Mouse (Mus musculus): ENCODE results near the gene Nanos3. TPM values are rescaled to one million over a fixed set of nuclear protein-coding genes. Genes with fewer than 3 reads are reported as not detected.

The Nanos3 gene
- polyA plus RNA-seq, 1 experiment from 2014 or later = 4.9 TPM

DNA sequence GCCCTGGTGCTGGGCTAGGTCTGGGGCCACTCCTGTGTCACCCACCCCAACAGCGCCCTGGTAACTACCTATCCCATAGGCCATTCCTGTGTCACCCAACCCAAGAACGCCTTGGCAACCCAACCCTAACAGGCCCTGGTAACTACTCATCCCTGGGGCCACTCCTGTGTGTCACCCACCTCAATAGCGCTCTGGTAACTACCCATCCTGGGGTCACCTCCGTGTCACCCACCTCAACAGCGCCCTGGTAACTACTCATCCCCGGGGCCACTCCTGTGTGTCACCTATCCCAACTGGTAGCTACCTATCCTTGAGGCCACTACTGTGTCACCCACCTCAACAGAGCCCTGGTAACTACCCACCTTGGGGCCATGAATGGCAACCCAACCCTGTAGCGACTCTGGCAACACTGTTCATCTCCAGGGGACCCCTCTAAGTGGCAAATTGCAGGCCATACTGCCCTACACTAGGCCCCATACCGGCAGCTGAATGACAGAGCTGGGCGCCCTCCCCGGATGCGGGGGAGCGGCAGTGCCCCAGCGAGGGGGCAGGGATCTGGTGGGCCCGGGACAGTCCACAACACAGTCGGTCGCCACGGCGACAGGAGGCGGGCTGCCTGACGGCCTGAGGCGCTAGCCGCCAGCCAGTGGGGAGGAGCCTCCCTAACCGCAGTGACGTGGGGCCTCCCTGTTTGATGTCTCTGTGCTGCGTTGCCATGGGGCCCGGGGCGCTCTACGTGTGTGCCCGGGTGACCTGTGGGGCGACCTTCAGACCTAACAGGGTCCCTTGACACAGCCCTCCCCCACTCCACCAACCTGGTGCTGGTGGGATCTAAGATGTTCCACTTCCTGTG is 13.1 kb upstream of the Nanos3 start:
- H3K9me3 ChIP-seq (ENCODE audit: control insufficient read depth, low read length) = no peaks in the 10 kb centered on the region
- under 1% methylated on average over 30 of the region's 30 CpGs for WGBS
- peak; percentile 89 for ATAC-seq (ENCODE audit: low FRiP score)
- peak overlapping the region; percentile 89 for H3K27ac ChIP-seq (ENCODE audit: low read depth, low read length)
- peak; percentile 98 for DNase-seq (ENCODE audit: low spot score, missing footprints)
- no peaks in the 10 kb centered on the region for H3K36me3 ChIP-seq (ENCODE audit: control insufficient read depth, insufficient read depth, low read length)
- H3K27me3 ChIP-seq (ENCODE audit: control insufficient read depth, insufficient read depth, low read length) = peaks cover 6% of the 10 kb centered on the region; the same call in 1 of the 2 replicates
- peak overlapping the region; percentile 63 for H3K9ac ChIP-seq (ENCODE audit: low read length)
- peaks cover 37% of the 10 kb centered on the region for H3K4me1 ChIP-seq (ENCODE audit: control insufficient read depth, insufficient read depth, low read length)
- H3K4me2 ChIP-seq = peak overlapping the region; percentile 64
- peak overlapping the region; percentile 46 for H3K4me3 ChIP-seq (ENCODE audit: low read depth, low read length)

GRCm38 (mm10) chr8:84197141-84197921 is 12.3 kb upstream of the Nanos3 start:
- Histone ChIP-seq H3K9me3 (ENCODE audit: control insufficient read depth, low read length) (no peaks in the 10 kb centered on the region), H3K27ac (ENCODE audit: low read depth, low read length) (peak overlapping the region; percentile 89), H3K36me3 (ENCODE audit: control insufficient read depth, insufficient read depth, low read length) (no peaks in the 10 kb centered on the region), H3K27me3 (ENCODE audit: control insufficient read depth, insufficient read depth, low read length) (peaks cover 6% of the 10 kb centered on the region; the same call in 1 of the 2 replicates), H3K9ac (ENCODE audit: low read length) (peak overlapping the region; percentile 63), H3K4me2 (peak overlapping the region; percentile 64), H3K4me3 (ENCODE audit: low read depth, low read length) (peak overlapping the region; percentile 46), H3K4me1 (ENCODE audit: control insufficient read depth, insufficient read depth, low read length) (peaks cover 42% of the 10 kb centered on the region)
- ATAC-seq (ENCODE audit: low FRiP score) (peak; percentile 65), DNase-seq (ENCODE audit: low spot score, missing footprints) (peak; percentile 100)
- WGBS = 2% methylated on average over 43 of the region's 43 CpGs

- no peak for ATAC-seq (ENCODE audit: low FRiP score)
- DNase-seq (ENCODE audit: low spot score, missing footprints) = peak; percentile 49
- Histone ChIP-seq H3K27me3 (ENCODE audit: control insufficient read depth, insufficient read depth, low read length) (peaks cover 3% of the 10 kb centered on the region; the same call in 1 of the 2 replicates), H3K4me3 (ENCODE audit: low read depth, low read length) (no peak overlapping the region), H3K4me1 (ENCODE audit: control insufficient read depth, insufficient read depth, low read length) (peaks cover 24% of the 10 kb centered on the region), H3K27ac (ENCODE audit: low read depth, low read length) (no peak overlapping the region), H3K9ac (ENCODE audit: low read length) (no peak overlapping the region), H3K4me2 (no peak overlapping the region), H3K36me3 (ENCODE audit: control insufficient read depth, insufficient read depth, low read length) (no peaks in the 10 kb centered on the region), H3K9me3 (ENCODE audit: control insufficient read depth, low read length) (no peaks in the 10 kb centered on the region)
- WGBS = 76% methylated on average over 3 of the region's 3 CpGs
These were observed 9.3 kb upstream of the Nanos3 start for GRCm38 (mm10) chr8:84194224-84194743.

DNA sequence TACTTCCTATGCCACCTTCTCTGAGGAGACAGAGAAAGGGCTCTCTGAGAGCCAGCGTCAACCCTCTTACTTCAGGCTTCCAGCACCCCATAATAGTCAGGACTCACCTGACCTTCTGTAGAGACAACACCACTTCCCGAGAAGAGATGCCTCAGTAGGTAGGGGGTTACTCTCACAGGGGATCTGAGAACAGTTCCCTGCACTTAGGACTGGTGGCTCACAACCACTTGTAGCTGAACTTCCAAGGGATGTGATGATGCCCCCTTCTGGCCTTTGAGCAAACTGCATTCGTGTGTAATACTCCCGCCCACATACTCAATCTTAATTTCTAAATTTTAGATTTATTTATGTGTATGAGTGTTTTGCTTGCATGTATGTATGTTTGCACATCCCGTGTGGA is 8.5 kb upstream of the Nanos3 start:
- H3K27me3 ChIP-seq (ENCODE audit: control insufficient read depth, insufficient read depth, low read length) = peaks cover 3% of the 10 kb centered on the region; the same call in 1 of the 2 replicates
- no peak overlapping the region for H3K4me3 ChIP-seq (ENCODE audit: low read depth, low read length)
- DNase-seq (ENCODE audit: low spot score, missing footprints) = peak; percentile 87
- no peak overlapping the region for H3K27ac ChIP-seq (ENCODE audit: low read depth, low read length)
- no peak overlapping the region for H3K9ac ChIP-seq (ENCODE audit: low read length)
- no peak overlapping the region for H3K4me2 ChIP-seq
- H3K36me3 ChIP-seq (ENCODE audit: control insufficient read depth, insufficient read depth, low read length) = no peaks in the 10 kb centered on the region
- H3K9me3 ChIP-seq (ENCODE audit: control insufficient read depth, low read length) = no peaks in the 10 kb centered on the region
- no peak for ATAC-seq (ENCODE audit: low FRiP score)
- 78% methylated on average over 5 of the region's 5 CpGs for WGBS
- H3K4me1 ChIP-seq (ENCODE audit: control insufficient read depth, insufficient read depth, low read length) = peaks cover 19% of the 10 kb centered on the region

- DNase-seq (ENCODE audit: low spot score, missing footprints) = no peak
- Histone ChIP-seq H3K27ac (ENCODE audit: low read depth, low read length) (no peak overlapping the region), H3K4me3 (ENCODE audit: low read depth, low read length) (no peak overlapping the region), H3K9ac (ENCODE audit: low read length) (no peak overlapping the region), H3K4me2 (no peak overlapping the region), H3K27me3 (ENCODE audit: control insufficient read depth, insufficient read depth, low read length) (peaks cover 3% of the 10 kb centered on the region; the same call in 1 of the 2 replicates), H3K4me1 (ENCODE audit: control insufficient read depth, insufficient read depth, low read length) (peaks cover 15% of the 10 kb centered on the region), H3K36me3 (ENCODE audit: control insufficient read depth, insufficient read depth, low read length) (no peaks in the 10 kb centered on the region), H3K9me3 (ENCODE audit: control insufficient read depth, low read length) (no peaks in the 10 kb centered on the region)
- WGBS = 76% methylated on average over 4 of the region's 4 CpGs
- no peak for ATAC-seq (ENCODE audit: low FRiP score)
These were observed 8.1 kb upstream of the Nanos3 start for GRCm38 (mm10) chr8:84193161-84193560.

- Histone ChIP-seq H3K4me1 (ENCODE audit: control insufficient read depth, insufficient read depth, low read length) (peaks cover 10% of the 10 kb centered on the region), H3K36me3 (ENCODE audit: control insufficient read depth, insufficient read depth, low read length) (no peaks in the 10 kb centered on the region), H3K4me3 (ENCODE audit: low read depth, low read length) (no peak overlapping the region), H3K27ac (ENCODE audit: low read depth, low read length) (peak overlapping the region; percentile 48; the same call in 1 of the 2 replicates), H3K9me3 (ENCODE audit: control insufficient read depth, low read length) (no peaks in the 10 kb centered on the region), H3K27me3 (ENCODE audit: control insufficient read depth, insufficient read depth, low read length) (peaks cover 4% of the 10 kb centered on the region), H3K9ac (ENCODE audit: low read length) (peak overlapping the region; percentile 42), H3K4me2 (peak overlapping the region; percentile 28)
- WGBS = 4% methylated on average over 33 of the region's 33 CpGs
- peak; percentile 96 for DNase-seq (ENCODE audit: low spot score, missing footprints)
- ATAC-seq (ENCODE audit: low FRiP score) = peak; percentile 55
These were observed 7.5 kb upstream of the Nanos3 start for GRCm38 (mm10) chr8:84192555-84192954.

GRCm38 (mm10) chr8:84192023-84192422 is 7.0 kb upstream of the Nanos3 start:
- Histone ChIP-seq H3K27me3 (ENCODE audit: control insufficient read depth, insufficient read depth, low read length) (peaks cover 6% of the 10 kb centered on the region), H3K27ac (ENCODE audit: low read depth, low read length) (peak overlapping the region; percentile 48), H3K4me3 (ENCODE audit: low read depth, low read length) (no peak overlapping the region), H3K4me1 (ENCODE audit: control insufficient read depth, insufficient read depth, low read length) (peaks cover 12% of the 10 kb centered on the region), H3K36me3 (ENCODE audit: control insufficient read depth, insufficient read depth, low read length) (no peaks in the 10 kb centered on the region), H3K9ac (ENCODE audit: low read length) (peak overlapping the region; percentile 42), H3K9me3 (ENCODE audit: control insufficient read depth, low read length) (no peaks in the 10 kb centered on the region), H3K4me2 (peak overlapping the region; percentile 28)
- WGBS = 54% methylated on average over 13 of the region's 13 CpGs
- peak; percentile 36; the same call in 1 of the 2 replicates for ATAC-seq (ENCODE audit: low FRiP score)
- DNase-seq (ENCODE audit: low spot score, missing footprints) = no peak

DNA sequence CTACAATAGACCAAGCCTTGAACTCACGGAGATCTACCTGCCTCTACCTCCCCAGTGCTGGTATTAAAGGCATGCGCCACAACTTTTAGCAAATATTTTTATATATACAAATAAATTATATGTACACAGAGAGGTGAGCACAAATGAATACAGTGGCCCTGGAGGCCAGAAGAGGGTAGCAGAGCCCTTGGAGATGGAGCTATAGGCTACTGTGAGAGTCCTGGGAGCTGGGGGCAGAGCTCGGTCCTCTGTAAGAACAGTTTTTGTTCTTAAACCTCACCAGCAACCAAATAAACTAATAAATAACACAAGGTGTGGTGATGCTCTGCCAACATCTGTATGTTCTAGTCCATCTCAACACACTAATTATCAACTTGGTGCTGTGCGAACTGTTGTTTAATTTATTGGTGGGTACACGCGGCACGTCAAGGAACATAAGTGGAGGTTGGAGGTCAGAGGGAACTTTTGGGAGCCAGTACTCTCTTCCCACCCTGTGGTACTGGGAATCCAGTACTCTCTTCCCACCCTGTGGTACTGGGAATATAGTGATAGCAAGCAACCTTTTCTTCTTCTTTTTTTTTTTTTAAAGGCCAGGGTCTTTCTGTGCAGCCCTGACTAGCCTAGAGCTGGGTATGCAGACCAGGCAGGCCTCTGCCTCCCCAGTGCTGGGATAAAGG is 5.3 kb upstream of the Nanos3 start:
- DNase-seq (ENCODE audit: low spot score, missing footprints) = no peak

More for the DNA sequence above, 5.3 kb upstream of the Nanos3 start:
- 89% methylated on average over 7 of the region's 7 CpGs for WGBS
- Histone ChIP-seq H3K9me3 (ENCODE audit: control insufficient read depth, low read length) (no peaks in the 10 kb centered on the region), H3K4me3 (ENCODE audit: low read depth, low read length) (no peak overlapping the region), H3K27ac (ENCODE audit: low read depth, low read length) (no peak overlapping the region), H3K4me2 (no peak overlapping the region), H3K27me3 (ENCODE audit: control insufficient read depth, insufficient read depth, low read length) (peaks cover 6% of the 10 kb centered on the region), H3K36me3 (ENCODE audit: control insufficient read depth, insufficient read depth, low read length) (no peaks in the 10 kb centered on the region), H3K4me1 (ENCODE audit: control insufficient read depth, insufficient read depth, low read length) (peaks cover 16% of the 10 kb centered on the region), H3K9ac (ENCODE audit: low read length) (no peak overlapping the region)
- no peak for ATAC-seq (ENCODE audit: low FRiP score)
